Mouse (Mus musculus) frontal cortex, postnatal 14 days (tissue): Measurements from ENCODE around the gene Rnf151.
"Not testable (repeated sequence)": the region's sequence is repeated elsewhere in the genome, so short reads cannot be mapped to it uniquely, and the experiment has no call there.

Experiments
- DNase-seq, 2 experiments: peaks; one replicate each; pipeline ENCODE4 v3.0.0; 2022; ENCODE audit warnings: low spot score in 2 of 2

The Rnf151 gene

DNA sequence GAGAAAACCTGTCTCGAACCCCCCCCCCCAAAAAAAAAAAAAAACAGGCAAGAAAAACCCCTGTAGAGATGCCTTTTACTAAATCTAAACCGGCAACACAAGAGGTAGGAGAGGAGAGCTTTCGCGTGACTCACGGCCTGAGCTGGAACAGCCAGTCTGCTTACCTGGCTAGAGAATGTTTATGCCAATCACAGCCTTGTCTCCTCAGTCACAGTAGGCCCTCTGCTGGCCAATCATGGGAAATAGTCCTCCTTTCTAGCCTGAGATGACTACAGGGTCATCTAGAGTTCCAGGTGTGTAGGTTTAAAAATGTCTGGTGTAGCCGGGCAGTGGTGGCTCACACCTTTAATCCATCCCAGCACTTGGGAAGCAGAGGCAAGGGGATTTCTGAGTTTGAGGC lies 50.4 kb downstream of the Rnf151 start:
- DNase-seq, result no peak

DNA sequence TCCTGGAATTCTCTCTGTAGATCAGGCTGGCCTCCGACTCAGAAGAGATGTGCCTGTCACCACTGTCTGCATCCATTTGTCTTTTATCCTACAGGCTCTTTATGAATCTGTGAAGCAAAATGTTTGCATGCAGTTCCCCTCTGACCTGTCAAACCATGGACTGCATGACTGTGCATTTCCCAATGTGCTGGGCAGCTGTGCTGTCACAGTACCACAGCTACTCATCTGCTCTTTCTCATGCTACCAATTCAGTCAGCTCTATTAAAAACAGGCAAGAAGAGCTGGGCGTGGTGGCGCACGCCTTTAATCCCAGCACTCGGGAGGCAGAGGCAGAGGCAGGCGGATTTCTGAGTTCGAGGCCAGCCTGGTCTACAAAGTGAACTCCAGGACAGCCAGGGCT lies 50.9 kb downstream of the Rnf151 start:
- DNase-seq, result not testable (repeated sequence)
